Mouse (Mus musculus) cerebellum, adult 2 months (tissue): ENCODE measurements around the gene Gm17374.
A peak's percentile ranks its signal among the peaks of the same experiment; 100 is the strongest.

Experiments
- CTCF ChIP-seq: fragments of 200-500 bp; IDR thresholded peaks from 2 replicates; pipeline ENCODE4 v1.5.1; 2011; ENCODE audit warnings: low read depth, mild to moderate bottlenecking, control low read depth, low read length, moderate library complexity, borderline replicate concordance; ENCODE audit not compliant: insufficient read depth
- POLR2A ChIP-seq: fragments of 200-500 bp; IDR thresholded peaks from 2 replicates; pipeline ENCODE4 v1.6.1; 2011; ENCODE audit warnings: low read length, control low read depth, borderline replicate concordance; ENCODE audit not compliant: insufficient read depth

- TF ChIP-seq POLR2A (peak; percentile 94), CTCF (no peak)
These were observed 18.4 kb downstream of the Gm17374 start, which contains the start of the genes Esf1 and Ndufaf5 for GRCm38 (mm10) chr2:140170127-140170802.
